Mouse (Mus musculus) cerebellum, adult 2 months (tissue): Measurements from ENCODE around the gene Slc35e3. TPM values are rescaled to one million over a fixed set of nuclear protein-coding genes. Genes with fewer than 3 reads are reported as not detected.

ENCODE experiments used
- DNase-seq, 2 experiments: peaks; one replicate each; pipeline ENCODE4 v3.0.0; 2021
- H3K27ac ChIP-seq: fragments of 200-500 bp; 2 replicates; pipeline ENCODE4 v1.5.1; 2012; ENCODE audit warnings: low read length, control low read depth, inconsistent platforms; ENCODE audit not compliant: insufficient read depth
- H3K27me3 ChIP-seq: fragments of 200-500 bp; 2 replicates; pipeline ENCODE4 v1.6.1; 2012; ENCODE audit warnings: inconsistent platforms, mild to moderate bottlenecking, low read length, moderate library complexity; ENCODE audit not compliant: control insufficient read depth, insufficient read depth
- H3K4me1 ChIP-seq: fragments of 200-500 bp; 2 replicates; pipeline ENCODE4 v1.6.1; 2011; ENCODE audit warnings: low read length; ENCODE audit not compliant: control insufficient read depth, insufficient read depth
- H3K4me3 ChIP-seq: fragments of 200-500 bp; replicated peaks from 2 replicates; pipeline ENCODE3; 2011; ENCODE audit warnings: mild to moderate bottlenecking, low read depth, low read length, control low read depth; ENCODE audit not compliant: insufficient read depth
- CTCF ChIP-seq: fragments of 200-500 bp; IDR thresholded peaks from 2 replicates; pipeline ENCODE4 v1.5.1; 2011; ENCODE audit warnings: low read depth, mild to moderate bottlenecking, control low read depth, low read length, moderate library complexity, borderline replicate concordance; ENCODE audit not compliant: insufficient read depth
- POLR2A ChIP-seq: fragments of 200-500 bp; IDR thresholded peaks from 2 replicates; pipeline ENCODE4 v1.6.1; 2011; ENCODE audit warnings: low read length, control low read depth, borderline replicate concordance; ENCODE audit not compliant: insufficient read depth
- WGBS: fragments of 180-500 bp; shearing (Covaris S2); methylation state at CpG from one replicate; pipeline ENCODE4 v1.1.7; 2018; 5-methylcytosine and 5-hydroxymethylcytosine counted together
- polyA plus RNA-seq: library from polyadenylated mRNA; depleted of rRNA; stranded (reverse); fragments of >200 nt; gene quantifications from 2 replicates; pipeline ENCODE4 v1.2.3, GENCODE M21; 2012

Slc35e3 gene
- polyA plus RNA-seq, 1 experiment, result 27.8 TPM

GRCm38 (mm10) chr10:117757259-117757658, 11.1 kb upstream of the Slc35e3 start:
- Histone ChIP-seq H3K4me3 (no peak overlapping the region), H3K27me3 (no peaks in the 10 kb centered on the region), H3K27ac (no peak overlapping the region), H3K4me1 (no peaks in the 10 kb centered on the region)
- no peak for DNase-seq
- TF ChIP-seq POLR2A (no peak), CTCF (no peak)
- 93% methylated on average over 1 of the region's 1 CpGs for WGBS

- 95% methylated on average over 5 of the region's 5 CpGs for WGBS
- TF ChIP-seq CTCF (no peak), POLR2A (no peak)
- no peak for DNase-seq
- Histone ChIP-seq H3K27me3 (no peaks in the 10 kb centered on the region), H3K4me1 (no peaks in the 10 kb centered on the region), H3K27ac (no peak overlapping the region), H3K4me3 (no peak overlapping the region)
Observed at GRCm38 (mm10) chr10:117756784-117757183, 10.6 kb upstream of the Slc35e3 start.

DNA sequence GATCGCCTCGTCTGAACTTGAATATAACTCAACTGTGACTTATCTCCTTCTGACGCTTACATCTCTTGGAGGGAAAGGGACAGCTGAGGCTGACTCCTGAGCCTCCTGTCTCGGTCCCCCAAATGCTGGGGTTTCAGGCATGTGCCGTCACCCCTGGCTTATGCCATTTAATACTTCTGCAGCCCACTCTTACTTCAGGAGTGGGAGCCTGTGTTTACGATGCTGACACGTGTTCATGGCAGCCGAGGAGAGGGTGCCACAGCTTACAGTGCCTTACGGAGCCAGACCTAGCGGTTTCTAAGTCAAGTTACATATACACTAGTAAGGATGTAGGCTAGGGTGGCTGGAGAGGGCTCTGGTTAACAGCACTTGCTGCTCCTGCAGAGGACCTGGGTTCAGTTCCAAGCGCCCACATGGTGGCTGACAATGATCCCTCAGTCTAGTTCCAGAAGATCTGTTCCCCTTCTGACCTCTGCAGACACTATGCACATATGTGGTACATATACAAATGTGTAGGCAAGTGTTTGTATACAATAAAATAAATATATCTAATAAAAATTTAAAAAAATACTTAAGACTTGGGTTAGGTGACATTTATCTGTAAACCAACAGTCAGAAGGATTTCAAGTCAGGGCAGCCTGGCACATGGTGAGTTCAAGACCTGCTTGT, 9.8 kb upstream of the Slc35e3 start:
- TF ChIP-seq CTCF (no peak), POLR2A (no peak)
- WGBS, result 92% methylated on average over 11 of the region's 11 CpGs
- no peak for DNase-seq
- no peak overlapping the region for H3K4me3 ChIP-seq
- H3K27ac ChIP-seq, result no peak overlapping the region
- no peaks in the 10 kb centered on the region for H3K27me3 ChIP-seq
- H3K4me1 ChIP-seq, result no peaks in the 10 kb centered on the region

DNA sequence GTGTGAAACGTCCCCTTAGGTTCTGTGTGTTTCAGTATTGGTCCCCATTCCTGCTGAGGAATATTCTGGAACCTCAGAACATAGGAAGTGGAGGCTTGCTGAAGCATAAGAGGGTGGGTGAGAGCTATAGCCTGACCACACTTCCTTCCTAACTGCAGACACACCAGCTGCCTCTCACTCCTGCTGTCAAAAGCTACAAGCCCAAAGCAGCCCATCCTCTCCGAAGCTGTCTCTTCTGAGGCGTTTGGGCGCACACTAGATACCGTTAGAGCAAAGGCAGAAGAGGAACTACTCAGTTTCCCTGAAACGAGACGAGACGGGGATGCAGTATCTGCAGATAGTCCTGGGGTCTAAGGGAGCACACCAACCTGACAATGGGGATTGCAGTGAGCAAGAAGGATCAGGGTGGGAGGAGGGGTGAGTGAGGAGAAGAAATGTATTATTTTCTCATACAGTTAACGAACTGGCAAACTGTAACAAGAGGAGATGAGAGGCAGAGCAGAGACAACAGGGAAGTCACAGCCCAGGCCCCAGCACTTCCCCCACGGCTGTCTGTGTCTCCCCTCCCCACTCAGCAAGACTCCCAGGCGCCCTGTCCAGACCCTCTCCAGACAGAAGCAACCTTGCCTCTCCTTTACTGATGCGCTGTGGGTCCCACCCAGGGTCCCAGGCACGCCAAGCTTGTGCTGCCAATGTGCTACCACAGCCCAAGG, 9.1 kb upstream of the Slc35e3 start:
- TF ChIP-seq CTCF (no peak), POLR2A (no peak)
- Histone ChIP-seq H3K4me3 (no peak overlapping the region), H3K4me1 (no peaks in the 10 kb centered on the region), H3K27me3 (no peaks in the 10 kb centered on the region), H3K27ac (no peak overlapping the region)
- WGBS, result 89% methylated on average over 13 of the region's 13 CpGs
- DNase-seq, result no peak

DNA sequence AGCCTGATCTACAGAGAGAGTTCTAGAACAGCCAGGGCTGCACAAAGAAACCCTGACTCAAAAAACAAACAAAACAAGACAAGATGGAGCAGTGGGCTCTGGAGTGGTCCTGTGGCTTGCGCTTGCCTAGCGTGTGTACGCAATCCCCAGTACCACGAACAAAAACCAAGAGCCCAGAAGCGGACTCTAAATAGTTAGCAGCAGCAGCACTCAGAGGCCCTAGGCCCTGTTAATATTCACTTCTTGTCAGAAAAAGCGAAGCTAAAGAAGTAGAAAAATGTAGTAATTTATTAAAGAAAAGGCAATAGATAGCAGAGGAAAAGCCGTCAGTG, 8.4 kb upstream of the Slc35e3 start:
- no peaks in the 10 kb centered on the region for H3K4me1 ChIP-seq
- no peak overlapping the region for H3K27ac ChIP-seq
- WGBS, result 97% methylated on average over 7 of the region's 7 CpGs
- no peak for DNase-seq
- no peak overlapping the region for H3K4me3 ChIP-seq
- H3K27me3 ChIP-seq, result no peaks in the 10 kb centered on the region
- no peak for TF ChIP-seq CTCF
- TF ChIP-seq POLR2A, result no peak

- Histone ChIP-seq H3K4me1 (no peaks in the 10 kb centered on the region), H3K27me3 (no peaks in the 10 kb centered on the region), H3K4me3 (no peak overlapping the region), H3K27ac (no peak overlapping the region)
- DNase-seq, result no peak
- WGBS, result 93% methylated on average over 8 of the region's 8 CpGs
- TF ChIP-seq POLR2A (no peak), CTCF (no peak)
Observed at GRCm38 (mm10) chr10:117753711-117754608, 7.8 kb upstream of the Slc35e3 start.

GRCm38 (mm10) chr10:117752851-117753647, 6.9 kb upstream of the Slc35e3 start:
- Histone ChIP-seq H3K27me3 (no peaks in the 10 kb centered on the region), H3K27ac (no peak overlapping the region), H3K4me3 (no peak overlapping the region), H3K4me1 (no peaks in the 10 kb centered on the region)
- WGBS, result 89% methylated on average over 5 of the region's 5 CpGs
- TF ChIP-seq CTCF (no peak), POLR2A (no peak)
- DNase-seq, result no peak
